Comparison of ENCODE assay signal across 19 mouse cellular contexts in genomic region chr12:25579407-25579806, GRCm38 (mm10).
DNase-seq lines count a peak whose midpoint lies in the region; ATAC-seq lines count a peak whose summit lies in the region.
"Had no signal": no experiment of that assay in that cellular context is flagged by ENCODE, and none has a peak within 500 bp of the region (broad histone marks: within the 10 kb centered on the region; RNA-seq: fewer than 3 reads in every experiment).

No protein-coding gene starts in this region.

- ATAC-seq in hindbrain, embryonic 11.5 days (ENCODE audit: low FRiP score), result no peak
- ATAC-seq: hindbrain, embryonic 16.5 days; intestine, postnatal 0 days; liver, embryonic 12.5 days; midbrain, embryonic 13.5 days had no signal

- H3K4me2 ChIP-seq in hindbrain, embryonic 11.5 days (replicated peaks; ENCODE audit: low read depth, low read length), result no peak overlapping the region
- H3K4me2 ChIP-seq: embryonic facial prominence, embryonic 15.5 days; heart, embryonic 13.5 days; liver, embryonic 12.5 days; midbrain, embryonic 13.5 days; stomach, embryonic 15.5 days had no signal

- H3K4me1 ChIP-seq in hindbrain, embryonic 11.5 days (replicated peaks; ENCODE audit: control insufficient read depth, insufficient read depth, low read length), result no peaks in the 10 kb centered on the region
- H3K4me1 ChIP-seq: embryonic facial prominence, embryonic 15.5 days; liver, embryonic 12.5 days; stomach, embryonic 15.5 days had no signal

- peak; percentile 34 to 39 for DNase-seq in left cerebral cortex, adult 18-20 months (ENCODE audit: low spot score in 2 of 2)
- no peak for DNase-seq in left cerebral cortex, postnatal 4 days
- DNase-seq in cerebellum, adult 8-10 months, result peak; percentile 25
- DNase-seq in cerebellum, postnatal 36 days, result peak; percentile 8 to 29
- DNase-seq in right cerebral cortex, postnatal 36 days (ENCODE audit: low spot score in 2 of 2), result peak; percentile 16 to 38
- no peak for DNase-seq in c-Kit-positive CD71-positive TER-119-positive erythroid progenitor cells, embryonic 14.5 days (ENCODE audit: low spot score)
- no peak for DNase-seq in hindbrain, embryonic 11.5 days (ENCODE audit: low spot score)
- DNase-seq: adrenal gland, postnatal 25 days; embryo, embryonic 11 days; heart, adult 11 months; heart, postnatal 36 days; kidney, postnatal 14 days had no signal

- no peaks in the 10 kb centered on the region; the same call in 1 of the 2 replicates for H3K27me3 ChIP-seq in hindbrain, embryonic 11.5 days (ENCODE audit: control insufficient read depth, insufficient read depth, low read length)
- H3K27me3 ChIP-seq: embryonic facial prominence, embryonic 15.5 days; heart, embryonic 13.5 days; liver, embryonic 12.5 days; midbrain, embryonic 13.5 days; stomach, embryonic 15.5 days had no signal

- no peak overlapping the region for H3K9ac ChIP-seq in hindbrain, embryonic 11.5 days (ENCODE audit: low read depth, low read length)
- H3K9ac ChIP-seq: embryonic facial prominence, embryonic 15.5 days; heart, embryonic 13.5 days; liver, embryonic 12.5 days; midbrain, embryonic 13.5 days; stomach, embryonic 15.5 days had no signal

- no peak overlapping the region for H3K4me3 ChIP-seq in hindbrain, embryonic 11.5 days (ENCODE audit: low read depth, low read length)
- H3K4me3 ChIP-seq: embryonic facial prominence, embryonic 15.5 days; heart, embryonic 13.5 days; liver, embryonic 12.5 days; midbrain, embryonic 13.5 days; stomach, embryonic 15.5 days had no signal

- no peaks in the 10 kb centered on the region for H3K9me3 ChIP-seq in hindbrain, embryonic 11.5 days (ENCODE audit: control insufficient read depth, low read length)
- H3K9me3 ChIP-seq: embryonic facial prominence, embryonic 15.5 days; heart, embryonic 13.5 days; liver, embryonic 12.5 days; midbrain, embryonic 13.5 days; stomach, embryonic 15.5 days had no signal

- no peak overlapping the region for H3K27ac ChIP-seq in hindbrain, embryonic 11.5 days (ENCODE audit: low read depth, low read length)
- H3K27ac ChIP-seq: embryonic facial prominence, embryonic 15.5 days; heart, embryonic 13.5 days; liver, embryonic 12.5 days; midbrain, embryonic 13.5 days; stomach, embryonic 15.5 days had no signal

- intact Hi-C loops in left cerebral cortex, postnatal 4 days (cut with DNase I), result no loop called here

- no peaks in the 10 kb centered on the region for H3K36me3 ChIP-seq in hindbrain, embryonic 11.5 days (ENCODE audit: control insufficient read depth, insufficient read depth, low read length)
- H3K36me3 ChIP-seq: embryonic facial prominence, embryonic 15.5 days; heart, embryonic 13.5 days; liver, embryonic 12.5 days; midbrain, embryonic 13.5 days; stomach, embryonic 15.5 days had no signal

- 93% methylated on average over 8 of the region's 8 CpGs for WGBS in hindbrain, embryonic 11.5 days

Comparison
In these comparisons a context has a peak if more than half of its experiments do, and no peak if none do; other contexts are left out.
1. DNase-seq: peak in left cerebral cortex, adult 18-20 months (2 of 2), cerebellum, adult 8-10 months (single experiment), cerebellum, postnatal 36 days (2 of 2) and right cerebral cortex, postnatal 36 days (2 of 2); none in left cerebral cortex, postnatal 4 days (single experiment), c-Kit-positive CD71-positive TER-119-positive erythroid progenitor cells, embryonic 14.5 days (single experiment) and hindbrain, embryonic 11.5 days (single experiment).